Mouse (Mus musculus) intestine, postnatal 0 days (tissue): ENCODE measurements around the gene Lsm4. TPM values are rescaled to one million over a fixed set of nuclear protein-coding genes. Genes with fewer than 3 reads are reported as not detected.

ENCODE experiments used
- ATAC-seq: fragments of 200-750 bp; cut with Nextera tagmentation; 2 replicates; pipeline ENCODE4 v1.8.0; 2017; ENCODE audit warnings: mild to moderate bottlenecking, moderate TSS enrichment, moderate library complexity
- H3K27ac ChIP-seq: fragments of 300-500 bp; sonication (generic); 2 replicates; pipeline ENCODE4 v1.5.1; 2014; ENCODE audit warnings: mild to moderate bottlenecking, low read depth, low read length, moderate library complexity
- H3K27me3 ChIP-seq: fragments of 300-500 bp; sonication (generic); replicated peaks from 2 replicates; pipeline ENCODE4 v1.6.1; 2014; ENCODE audit warnings: low read length, mixed read lengths; ENCODE audit not compliant: control insufficient read depth, insufficient read depth
- H3K36me3 ChIP-seq: fragments of 300-500 bp; sonication (generic); 2 replicates; pipeline ENCODE4 v1.6.1; 2014; ENCODE audit warnings: mild to moderate bottlenecking, moderate library complexity; ENCODE audit not compliant: control insufficient read depth, insufficient read depth
- H3K4me1 ChIP-seq: fragments of 300-500 bp; sonication (generic); replicated peaks from 2 replicates; pipeline ENCODE4 v1.6.1; 2014; ENCODE audit warnings: antibody characterized with exemption, low read length, mixed read lengths; ENCODE audit not compliant: control insufficient read depth, insufficient read depth
- H3K4me2 ChIP-seq: fragments of 300-500 bp; sonication (generic); replicated peaks from 2 replicates; pipeline ENCODE4 v1.6.1; 2014; ENCODE audit warnings: low read depth, mild to moderate bottlenecking, moderate library complexity
- H3K4me3 ChIP-seq: fragments of 300-500 bp; sonication (generic); 2 replicates; pipeline ENCODE4 v1.5.1; 2014; ENCODE audit warnings: low read depth, low read length
- H3K9ac ChIP-seq: fragments of 300-500 bp; sonication (generic); 2 replicates; pipeline ENCODE4 v1.6.1; 2014; ENCODE audit warnings: mild to moderate bottlenecking, low read depth, low read length
- H3K9me3 ChIP-seq: fragments of 300-500 bp; sonication (generic); 2 replicates; pipeline ENCODE4 v1.6.1; 2016; ENCODE audit warnings: mixed run types; ENCODE audit not compliant: control insufficient read depth
- CTCF ChIP-seq: sonication (generic); IDR thresholded peaks from 2 replicates; pipeline ENCODE4 v1.5.1; 2016; ENCODE audit warnings: low read depth, mild to moderate bottlenecking, control low read depth, antibody characterized with exemption, moderate library complexity
- WGBS: fragments of 180-500 bp; shearing (Covaris S2); extraction: QIAGEN DNeasy Blood & Tissue Kit; methylation state at CpG from one replicate; pipeline ENCODE4 v1.1.7; 2014; 5-methylcytosine and 5-hydroxymethylcytosine counted together
- polyA plus RNA-seq: library from polyadenylated mRNA; unstranded; fragments of >200 nt; fragmentation: Nextera tagmentation; extraction: Ambion mirVana; gene quantifications from 2 replicates; pipeline ENCODE4 v1.2.1, GENCODE M21; 2015

Gene Lsm4
- polyA plus RNA-seq, 1 experiment from 2014 or later = 182 TPM

GRCm38 (mm10) chr8:70677451-70678080, 4.5 kb downstream of the Lsm4 start:
- H3K4me1 ChIP-seq = peaks cover 13% of the 10 kb centered on the region
- H3K27me3 ChIP-seq = no peaks in the 10 kb centered on the region
- H3K9ac ChIP-seq = no peak overlapping the region
- no peak overlapping the region for H3K4me3 ChIP-seq
- ATAC-seq = no peak
- peaks cover 8% of the 10 kb centered on the region; the same call in 1 of the 2 replicates for H3K36me3 ChIP-seq
- no peak overlapping the region for H3K4me2 ChIP-seq
- H3K9me3 ChIP-seq = no peaks in the 10 kb centered on the region
- H3K27ac ChIP-seq = no peak overlapping the region
- 89% methylated on average over 15 of the region's 15 CpGs for WGBS
- no peak for TF ChIP-seq CTCF

- Histone ChIP-seq H3K9ac (no peak overlapping the region), H3K4me3 (no peak overlapping the region), H3K4me2 (no peak overlapping the region), H3K36me3 (peaks cover 8% of the 10 kb centered on the region; the same call in 1 of the 2 replicates), H3K9me3 (no peaks in the 10 kb centered on the region), H3K27ac (peak overlapping the region; percentile 75; the same call in 1 of the 2 replicates), H3K4me1 (peaks cover 14% of the 10 kb centered on the region), H3K27me3 (no peaks in the 10 kb centered on the region)
- TF ChIP-seq CTCF = no peak
- ATAC-seq = no peak
Measured at GRCm38 (mm10) chr8:70678679-70679078, 5.6 kb downstream of the Lsm4 start.

- H3K4me2 ChIP-seq = no peak overlapping the region
- H3K36me3 ChIP-seq = peaks cover 8% of the 10 kb centered on the region; the same call in 1 of the 2 replicates
- WGBS = 62% methylated on average over 4 of the region's 4 CpGs
- peak; percentile 55 for ATAC-seq
- peak overlapping the region; percentile 75 for H3K27ac ChIP-seq
- H3K4me1 ChIP-seq = peaks cover 14% of the 10 kb centered on the region
- H3K27me3 ChIP-seq = no peaks in the 10 kb centered on the region
- no peaks in the 10 kb centered on the region for H3K9me3 ChIP-seq
- no peak overlapping the region for H3K4me3 ChIP-seq
- TF ChIP-seq CTCF = no peak
- H3K9ac ChIP-seq = no peak overlapping the region
Measured at GRCm38 (mm10) chr8:70679404-70679803, 6.4 kb downstream of the Lsm4 start.

DNA sequence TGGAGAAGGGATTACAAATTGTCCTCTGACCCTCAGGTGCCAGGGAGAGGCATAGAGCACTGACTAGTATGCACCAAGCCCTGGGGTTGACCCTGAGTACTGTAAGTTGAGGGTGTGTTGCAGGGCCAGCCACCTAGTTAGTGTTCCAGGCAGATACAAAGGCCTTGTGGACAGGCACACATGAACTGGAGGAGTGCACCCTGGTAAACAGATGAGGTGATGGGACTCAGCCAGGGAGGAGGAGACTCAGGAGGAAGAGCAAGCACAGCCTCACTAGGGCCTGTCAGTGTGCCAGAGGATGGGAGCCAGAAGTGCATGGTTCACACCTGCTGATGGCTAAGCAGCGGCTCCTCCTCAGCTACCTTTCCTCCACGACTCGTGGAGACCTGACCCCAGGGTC, 7.0 kb downstream of the Lsm4 start:
- no peak overlapping the region for H3K4me3 ChIP-seq
- no peak overlapping the region for H3K9ac ChIP-seq
- H3K9me3 ChIP-seq = no peaks in the 10 kb centered on the region
- H3K27me3 ChIP-seq = no peaks in the 10 kb centered on the region
- whole genome bisulfite sequencing = 72% methylated on average over 3 of the region's 3 CpGs
- peaks cover 8% of the 10 kb centered on the region; the same call in 1 of the 2 replicates for H3K36me3 ChIP-seq
- ATAC-seq = peak; percentile 57
- TF ChIP-seq CTCF = no peak
- peak overlapping the region; percentile 75 for H3K27ac ChIP-seq
- H3K4me2 ChIP-seq = no peak overlapping the region
- peaks cover 7% of the 10 kb centered on the region; the same call in 1 of the 2 replicates for H3K4me1 ChIP-seq

DNA sequence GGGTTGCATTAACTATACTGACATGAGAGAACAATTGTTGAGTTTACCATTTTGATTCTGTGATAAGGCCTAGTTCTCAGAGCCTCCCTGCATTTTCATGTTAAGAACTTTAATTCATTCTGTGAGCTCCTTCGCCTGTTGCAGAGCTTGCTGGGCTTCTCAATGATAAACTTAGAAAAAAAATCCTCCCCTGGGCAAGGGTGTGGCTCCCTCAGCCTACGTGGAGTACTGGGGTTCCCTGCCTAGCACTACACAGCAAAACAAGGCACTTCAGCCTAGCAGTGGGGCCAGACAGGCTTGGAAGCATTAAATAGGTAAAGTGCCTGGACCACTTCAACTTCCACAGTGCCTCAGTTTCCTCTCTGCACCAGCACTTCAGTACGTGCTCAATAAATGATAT, 8.4 kb downstream of the Lsm4 start:
- ATAC-seq = no peak
- H3K4me1 ChIP-seq = peaks cover 7% of the 10 kb centered on the region; the same call in 1 of the 2 replicates
- WGBS = 45% methylated on average over 3 of the region's 3 CpGs
- H3K4me2 ChIP-seq = no peak overlapping the region
- H3K9me3 ChIP-seq = no peaks in the 10 kb centered on the region
- H3K36me3 ChIP-seq = peaks cover 8% of the 10 kb centered on the region; the same call in 1 of the 2 replicates
- no peak overlapping the region for H3K4me3 ChIP-seq
- H3K27ac ChIP-seq = 0 out of 2 replicates have a peak overlapping the region, but pooled peaks have one; percentile 31
- H3K9ac ChIP-seq = no peak overlapping the region
- no peaks in the 10 kb centered on the region for H3K27me3 ChIP-seq
- TF ChIP-seq CTCF = no peak

GRCm38 (mm10) chr8:70682193-70682592, 9.1 kb downstream of the Lsm4 start:
- ATAC-seq = peak; percentile 43
- Histone ChIP-seq H3K36me3 (peaks cover 8% of the 10 kb centered on the region; the same call in 1 of the 2 replicates), H3K27ac (peak overlapping the region; percentile 31), H3K9ac (peak overlapping the region; percentile 12; the same call in 1 of the 2 replicates), H3K9me3 (no peaks in the 10 kb centered on the region), H3K4me1 (peaks cover 7% of the 10 kb centered on the region; the same call in 1 of the 2 replicates), H3K4me2 (peak overlapping the region; percentile 47), H3K4me3 (no peak overlapping the region), H3K27me3 (no peaks in the 10 kb centered on the region)
- WGBS = 4% methylated on average over 19 of the region's 19 CpGs
- peak; percentile 64 for TF ChIP-seq CTCF
